Mouse (Mus musculus) hindlimb bud, embryonic 11.5 days (tissue): Measurements from ENCODE around the gene Rpl4.
"Not testable (repeated sequence)": the region's sequence is repeated elsewhere in the genome, so short reads cannot be mapped to it uniquely, and the experiment has no call there.

Experiments used
- DNase-seq: peaks from one replicate; pipeline ENCODE4 v3.0.0-alpha.2; 2012; ENCODE audit warnings: low read depth, low spot score; ENCODE audit errors: extremely low spot score

The Rpl4 gene

GRCm38 (mm10) chr9:64197524-64197923 is 24.3 kb downstream of the Rpl4 start:
- no peak for DNase-seq

- no peak for DNase-seq
These were observed 25.0 kb downstream of the Rpl4 start for GRCm38 (mm10) chr9:64198068-64198762.

- not testable (repeated sequence) for DNase-seq
These were observed 25.7 kb downstream of the Rpl4 start for GRCm38 (mm10) chr9:64198763-64199418.

- DNase-seq = no peak
These were observed 26.7 kb downstream of the Rpl4 start for GRCm38 (mm10) chr9:64199897-64200296.

- no peak for DNase-seq
These were observed 29.2 kb downstream of the Rpl4 start for GRCm38 (mm10) chr9:64202331-64202730.

- DNase-seq = no peak
These were observed 29.7 kb downstream of the Rpl4 start for GRCm38 (mm10) chr9:64202866-64203265.

- no peak for DNase-seq
These were observed 34.4 kb downstream of the Rpl4 start for GRCm38 (mm10) chr9:64207509-64208084.

- DNase-seq = no peak
These were observed 41.3 kb downstream of the Rpl4 start for GRCm38 (mm10) chr9:64214452-64214851.

GRCm38 (mm10) chr9:64216090-64216489 is 42.9 kb downstream of the Rpl4 start:
- DNase-seq = no peak

- no peak for DNase-seq
These were observed 43.5 kb downstream of the Rpl4 start for GRCm38 (mm10) chr9:64216641-64217040.

GRCm38 (mm10) chr9:64217887-64218286 is 44.7 kb downstream of the Rpl4 start:
- DNase-seq = no peak

GRCm38 (mm10) chr9:64219305-64219704 is 46.1 kb downstream of the Rpl4 start:
- DNase-seq = no peak

GRCm38 (mm10) chr9:64219772-64220420 is 46.7 kb downstream of the Rpl4 start:
- DNase-seq = no peak

- DNase-seq = no peak
These were observed 47.4 kb downstream of the Rpl4 start for GRCm38 (mm10) chr9:64220603-64221002.

GRCm38 (mm10) chr9:64221480-64221879 is 48.3 kb downstream of the Rpl4 start:
- no peak for DNase-seq

- no peak for DNase-seq
These were observed 48.9 kb downstream of the Rpl4 start for GRCm38 (mm10) chr9:64222098-64222497.

GRCm38 (mm10) chr9:64225805-64226204 is 52.6 kb downstream of the Rpl4 start:
- no peak for DNase-seq

GRCm38 (mm10) chr9:64227736-64228135 is 54.6 kb downstream of the Rpl4 start:
- DNase-seq = no peak
